Mouse (Mus musculus): Measurements from ENCODE around the gene Paip2b. TPM values are rescaled to one million over a fixed set of nuclear protein-coding genes. Genes with fewer than 3 reads are reported as not detected.
"Not testable (repeated sequence)": the region's sequence is repeated elsewhere in the genome, so short reads cannot be mapped to it uniquely, and the experiment has no call there.

The Paip2b gene
- polyA plus RNA-seq, 1 experiment from 2014 or later, result 27.5 TPM

DNA sequence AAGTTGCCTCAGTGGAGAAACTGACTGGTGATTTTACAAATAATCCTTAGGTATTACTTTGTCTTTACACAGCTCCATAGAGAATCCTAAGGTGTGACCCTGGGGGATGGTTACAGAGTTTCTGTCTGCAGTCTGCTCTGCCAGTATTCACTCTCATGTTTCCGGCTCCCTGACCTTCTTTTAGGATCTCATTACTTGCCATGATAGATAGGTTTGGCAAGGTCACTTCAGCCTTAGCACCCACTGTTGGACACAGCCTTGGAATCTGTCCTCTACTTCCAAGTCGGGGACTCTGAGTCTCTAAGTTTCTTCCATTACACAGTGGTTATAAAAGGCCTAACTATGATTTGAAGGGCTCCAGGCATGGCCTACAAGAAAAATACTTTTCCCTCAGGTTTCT is 17.9 kb upstream of the Paip2b start:
- H3K4me2 ChIP-seq (ENCODE audit: low read depth, low read length, severe bottlenecking), result no peak overlapping the region
- no peaks in the 10 kb centered on the region for H3K27me3 ChIP-seq (ENCODE audit: control insufficient read depth, insufficient read depth, low read length)
- no peak overlapping the region for H3K27ac ChIP-seq (ENCODE audit: low read depth, low read length)
- no peaks in the 10 kb centered on the region for H3K36me3 ChIP-seq (ENCODE audit: control insufficient read depth, insufficient read depth, low read length)
- no peaks in the 10 kb centered on the region for H3K4me1 ChIP-seq (replicated peaks; ENCODE audit: control insufficient read depth, insufficient read depth, low read length)
- no peak for DNase-seq (ENCODE audit: low spot score)
- ATAC-seq (replicated peaks; ENCODE audit: low FRiP score), result no peak
- H3K9ac ChIP-seq (ENCODE audit: low read length), result no peak overlapping the region
- WGBS, result 83% methylated on average over 2 of the region's 2 CpGs
- H3K9me3 ChIP-seq (ENCODE audit: control insufficient read depth, low read length), result no peaks in the 10 kb centered on the region
- H3K4me3 ChIP-seq (ENCODE audit: low read depth, low read length), result no peak overlapping the region

DNA sequence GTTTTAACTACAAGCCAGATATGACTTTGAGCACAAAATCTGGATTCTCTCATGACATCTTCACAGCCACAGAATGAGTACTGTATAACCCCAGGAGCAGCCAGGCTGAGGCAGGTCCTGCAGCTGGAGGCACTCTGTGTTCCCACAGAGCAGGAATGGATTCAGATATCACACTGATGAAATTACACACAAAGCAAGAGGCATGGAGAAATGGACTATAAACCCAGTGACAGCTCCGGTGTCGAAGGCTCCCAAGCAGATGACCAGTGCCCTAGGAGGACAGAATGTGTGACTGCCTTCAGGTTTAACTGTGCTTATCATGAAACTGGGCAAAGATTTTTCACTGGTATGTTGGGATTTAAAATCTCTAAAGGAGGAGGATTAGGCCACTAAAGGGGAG is 14.6 kb upstream of the Paip2b start:
- Histone ChIP-seq H3K27me3 (ENCODE audit: control insufficient read depth, insufficient read depth, low read length) (no peaks in the 10 kb centered on the region), H3K4me1 (replicated peaks; ENCODE audit: control insufficient read depth, insufficient read depth, low read length) (no peaks in the 10 kb centered on the region), H3K9me3 (ENCODE audit: control insufficient read depth, low read length) (no peaks in the 10 kb centered on the region), H3K4me3 (ENCODE audit: low read depth, low read length) (no peak overlapping the region), H3K27ac (ENCODE audit: low read depth, low read length) (no peak overlapping the region), H3K4me2 (ENCODE audit: low read depth, low read length, severe bottlenecking) (no peak overlapping the region), H3K9ac (ENCODE audit: low read length) (no peak overlapping the region), H3K36me3 (ENCODE audit: control insufficient read depth, insufficient read depth, low read length) (no peaks in the 10 kb centered on the region)
- DNase-seq (ENCODE audit: low spot score) (no peak), ATAC-seq (replicated peaks; ENCODE audit: low FRiP score) (no peak)
- 100% methylated on average over 2 of the region's 2 CpGs for WGBS

GRCm38 (mm10) chr6:83844913-83845312 is 13.4 kb upstream of the Paip2b start:
- Histone ChIP-seq H3K4me2 (ENCODE audit: low read depth, low read length, severe bottlenecking) (no peak overlapping the region), H3K9ac (ENCODE audit: low read length) (no peak overlapping the region), H3K27me3 (ENCODE audit: control insufficient read depth, insufficient read depth, low read length) (no peaks in the 10 kb centered on the region), H3K4me3 (ENCODE audit: low read depth, low read length) (no peak overlapping the region), H3K36me3 (ENCODE audit: control insufficient read depth, insufficient read depth, low read length) (no peaks in the 10 kb centered on the region), H3K9me3 (ENCODE audit: control insufficient read depth, low read length) (no peaks in the 10 kb centered on the region), H3K27ac (ENCODE audit: low read depth, low read length) (no peak overlapping the region), H3K4me1 (replicated peaks; ENCODE audit: control insufficient read depth, insufficient read depth, low read length) (no peaks in the 10 kb centered on the region)
- DNase-seq (ENCODE audit: low spot score), result no peak
- WGBS, result 92% methylated on average over 10 of the region's 10 CpGs
- no peak for ATAC-seq (replicated peaks; ENCODE audit: low FRiP score)

DNA sequence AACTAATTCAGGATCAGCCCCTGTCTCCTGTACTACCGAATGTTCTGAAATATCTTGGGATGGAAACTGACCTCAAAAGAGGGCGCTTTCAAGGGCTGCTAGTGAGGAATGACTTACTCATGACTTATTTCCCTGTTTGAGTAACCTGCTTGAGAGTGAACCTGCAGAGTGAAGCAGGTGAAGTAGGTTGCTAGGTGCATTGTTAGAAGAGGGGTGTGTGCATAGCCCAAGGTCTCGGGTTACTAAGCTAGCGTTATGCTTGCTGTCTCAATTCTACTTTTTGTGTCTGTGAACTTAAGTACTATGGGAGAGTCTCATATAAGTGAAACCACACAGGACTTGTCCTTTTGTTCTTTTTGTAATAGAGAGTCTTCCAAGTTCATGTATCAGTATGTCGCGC is 8.5 kb upstream of the Paip2b start:
- H3K9ac ChIP-seq (ENCODE audit: low read length), result no peak overlapping the region
- no peak for ATAC-seq (replicated peaks; ENCODE audit: low FRiP score)

DNA sequence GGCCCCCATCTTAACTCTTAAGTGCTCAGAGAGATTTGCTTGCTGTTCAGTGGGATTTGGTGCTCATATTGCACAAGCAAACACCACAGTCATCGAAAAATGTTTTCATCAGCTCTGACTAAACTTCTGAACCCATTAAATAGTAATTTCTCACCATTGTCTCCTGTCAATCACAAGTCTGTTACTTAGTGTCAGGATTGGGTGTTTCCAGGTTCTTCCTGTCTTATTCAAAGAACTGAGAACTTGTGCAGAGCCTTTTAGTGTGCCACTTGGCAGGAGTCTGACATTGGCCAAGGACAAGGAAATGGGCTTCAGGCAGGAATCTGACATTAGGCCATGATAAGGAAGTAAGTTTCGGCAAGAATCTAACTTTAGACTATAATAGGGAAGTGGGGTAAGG is 6.5 kb upstream of the Paip2b start:
- ATAC-seq (replicated peaks; ENCODE audit: low FRiP score) (no peak), DNase-seq (ENCODE audit: low spot score) (no peak)
- Histone ChIP-seq H3K27ac (ENCODE audit: low read depth, low read length) (no peak overlapping the region), H3K9me3 (ENCODE audit: control insufficient read depth, low read length) (no peaks in the 10 kb centered on the region), H3K27me3 (ENCODE audit: control insufficient read depth, insufficient read depth, low read length) (no peaks in the 10 kb centered on the region), H3K36me3 (ENCODE audit: control insufficient read depth, insufficient read depth, low read length) (no peaks in the 10 kb centered on the region), H3K4me1 (replicated peaks; ENCODE audit: control insufficient read depth, insufficient read depth, low read length) (no peaks in the 10 kb centered on the region), H3K4me3 (ENCODE audit: low read depth, low read length) (no peak overlapping the region), H3K9ac (ENCODE audit: low read length) (no peak overlapping the region), H3K4me2 (ENCODE audit: low read depth, low read length, severe bottlenecking) (no peak overlapping the region)
- 91% methylated on average over 2 of the region's 2 CpGs for WGBS

More for the DNA sequence above, 8.5 kb upstream of the Paip2b start:
- H3K4me3 ChIP-seq (ENCODE audit: low read depth, low read length), result no peak overlapping the region
- H3K27me3 ChIP-seq (ENCODE audit: control insufficient read depth, insufficient read depth, low read length), result no peaks in the 10 kb centered on the region
- DNase-seq (ENCODE audit: low spot score), result no peak
- H3K9me3 ChIP-seq (ENCODE audit: control insufficient read depth, low read length), result no peaks in the 10 kb centered on the region
- H3K27ac ChIP-seq (ENCODE audit: low read depth, low read length), result no peak overlapping the region
- H3K4me1 ChIP-seq (replicated peaks; ENCODE audit: control insufficient read depth, insufficient read depth, low read length), result no peaks in the 10 kb centered on the region
- WGBS, result 86% methylated on average over 6 of the region's 6 CpGs
- H3K4me2 ChIP-seq (ENCODE audit: low read depth, low read length, severe bottlenecking), result no peak overlapping the region
- H3K36me3 ChIP-seq (ENCODE audit: control insufficient read depth, insufficient read depth, low read length), result no peaks in the 10 kb centered on the region

DNA sequence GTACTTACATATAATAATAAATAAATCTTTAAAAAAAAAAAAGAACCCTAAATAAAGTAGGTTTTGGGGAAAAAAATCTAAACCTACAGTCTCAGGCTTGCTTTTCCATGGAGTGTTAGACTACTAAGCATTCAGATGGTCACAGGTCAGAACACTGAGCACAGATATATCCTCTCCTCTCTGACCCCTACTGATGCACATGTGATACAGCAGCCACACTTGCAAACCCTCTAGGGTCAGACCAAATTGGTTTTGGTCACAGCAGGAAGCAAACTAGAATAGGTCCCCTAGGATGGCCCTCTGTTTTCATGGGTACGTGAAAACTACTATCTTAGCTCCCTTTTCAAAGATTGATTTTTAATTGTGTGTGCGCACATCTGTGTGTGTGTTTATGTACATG is 5.3 kb upstream of the Paip2b start:
- Histone ChIP-seq H3K9ac (ENCODE audit: low read length) (no peak overlapping the region), H3K4me2 (ENCODE audit: low read depth, low read length, severe bottlenecking) (no peak overlapping the region), H3K27ac (ENCODE audit: low read depth, low read length) (no peak overlapping the region), H3K27me3 (ENCODE audit: control insufficient read depth, insufficient read depth, low read length) (no peaks in the 10 kb centered on the region), H3K9me3 (ENCODE audit: control insufficient read depth, low read length) (no peaks in the 10 kb centered on the region), H3K4me3 (ENCODE audit: low read depth, low read length) (no peak overlapping the region), H3K36me3 (ENCODE audit: control insufficient read depth, insufficient read depth, low read length) (no peaks in the 10 kb centered on the region), H3K4me1 (replicated peaks; ENCODE audit: control insufficient read depth, insufficient read depth, low read length) (no peaks in the 10 kb centered on the region; the same call in 1 of the 2 replicates)
- WGBS, result 90% methylated on average over 2 of the region's 2 CpGs
- no peak for ATAC-seq (replicated peaks; ENCODE audit: low FRiP score)
- DNase-seq (ENCODE audit: low spot score), result no peak

DNA sequence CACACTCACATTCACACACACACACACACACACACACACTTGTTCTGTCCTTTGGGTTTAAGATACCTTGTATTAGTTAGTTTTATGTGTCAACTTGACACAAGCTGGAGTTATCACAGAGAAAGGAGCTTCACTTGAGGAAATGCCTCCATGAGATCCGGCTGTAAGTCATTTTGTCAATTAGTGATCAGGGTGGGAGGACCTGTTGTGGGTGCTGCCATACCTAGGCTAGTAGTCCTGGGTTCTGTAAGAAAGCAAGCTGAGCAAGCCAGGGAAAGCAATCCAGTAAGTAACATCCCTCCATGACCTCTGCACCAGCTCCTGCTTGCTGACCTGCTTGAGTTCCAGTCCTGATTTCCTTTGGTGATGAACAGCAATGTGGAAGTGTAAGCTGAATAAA is 852 bp upstream of the Paip2b start:
- not testable (repeated sequence) for ATAC-seq (replicated peaks; ENCODE audit: low FRiP score); H3K36me3 ChIP-seq (ENCODE audit: control insufficient read depth, insufficient read depth, low read length); H3K4me1 ChIP-seq (replicated peaks; ENCODE audit: control insufficient read depth, insufficient read depth, low read length); DNase-seq (ENCODE audit: low spot score); H3K27ac ChIP-seq (ENCODE audit: low read depth, low read length); H3K9ac ChIP-seq (ENCODE audit: low read length); H3K27me3 ChIP-seq (ENCODE audit: control insufficient read depth, insufficient read depth, low read length); H3K9me3 ChIP-seq (ENCODE audit: control insufficient read depth, low read length)
- peak overlapping the region; percentile 49; the same call in 1 of the 2 replicates for H3K4me2 ChIP-seq (ENCODE audit: low read depth, low read length, severe bottlenecking)
- 56% methylated on average over 1 of the region's 1 CpGs for WGBS
- H3K4me3 ChIP-seq (ENCODE audit: low read depth, low read length), result peak overlapping the region; percentile 67; the same call in 1 of the 2 replicates

DNA sequence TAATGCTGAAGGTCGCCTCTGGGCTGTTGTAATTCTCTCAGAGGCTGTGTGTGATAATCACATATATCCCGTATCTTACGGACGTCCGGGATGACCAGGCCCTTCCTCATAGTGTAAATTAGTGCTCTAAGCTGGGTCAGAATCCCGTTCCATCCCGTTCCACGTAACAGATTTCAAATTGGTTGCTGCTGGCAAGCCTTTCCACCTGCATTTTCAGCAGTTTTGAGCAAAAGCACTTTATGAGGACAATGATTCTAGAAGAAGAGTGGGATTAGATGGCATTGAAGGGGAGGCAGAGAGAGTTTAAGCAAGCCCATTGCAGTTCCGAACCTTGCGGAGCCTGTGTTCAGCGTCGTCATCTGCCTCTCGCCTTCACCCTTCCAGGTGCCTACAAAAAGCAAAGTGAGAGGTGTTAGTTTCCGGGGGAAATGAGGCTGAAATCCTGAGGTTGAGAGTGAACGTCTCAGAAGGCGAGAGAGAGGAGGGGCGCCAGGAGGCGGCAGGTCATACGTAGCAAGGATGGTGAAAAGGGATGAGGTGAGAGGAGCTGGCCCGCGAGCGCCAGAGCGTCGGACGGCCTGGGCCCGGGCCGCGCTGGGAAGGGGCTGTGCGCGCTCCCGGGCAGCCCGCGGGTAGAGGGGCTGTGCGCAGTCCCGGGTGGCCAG is 468 bp downstream of the Paip2b start:
- WGBS, result 2% methylated on average over 32 of the region's 35 CpGs
- peak overlapping the region; percentile 67 for H3K4me3 ChIP-seq (ENCODE audit: low read depth, low read length)
- H3K36me3 ChIP-seq (ENCODE audit: control insufficient read depth, insufficient read depth, low read length), result no peaks in the 10 kb centered on the region
- H3K27ac ChIP-seq (ENCODE audit: low read depth, low read length), result 0 out of 2 replicates have a peak overlapping the region, but pooled peaks have one; percentile 59
- ATAC-seq (replicated peaks; ENCODE audit: low FRiP score) (no peak), DNase-seq (ENCODE audit: low spot score) (no peak)
- H3K27me3 ChIP-seq (ENCODE audit: control insufficient read depth, insufficient read depth, low read length), result no peaks in the 10 kb centered on the region
- no peaks in the 10 kb centered on the region for H3K9me3 ChIP-seq (ENCODE audit: control insufficient read depth, low read length)
- H3K4me2 ChIP-seq (ENCODE audit: low read depth, low read length, severe bottlenecking), result peak overlapping the region; percentile 57
- peaks cover 2% of the 10 kb centered on the region; the same call in 1 of the 2 replicates for H3K4me1 ChIP-seq (replicated peaks; ENCODE audit: control insufficient read depth, insufficient read depth, low read length)
- H3K9ac ChIP-seq (ENCODE audit: low read length), result peak overlapping the region; percentile 80

- 84% methylated on average over 2 of the region's 2 CpGs for WGBS
- Histone ChIP-seq H3K4me2 (ENCODE audit: low read depth, low read length, severe bottlenecking) (no peak overlapping the region), H3K36me3 (ENCODE audit: control insufficient read depth, insufficient read depth, low read length) (no peaks in the 10 kb centered on the region), H3K9me3 (ENCODE audit: control insufficient read depth, low read length) (no peaks in the 10 kb centered on the region), H3K27me3 (ENCODE audit: control insufficient read depth, insufficient read depth, low read length) (no peaks in the 10 kb centered on the region), H3K9ac (ENCODE audit: low read length) (no peak overlapping the region), H3K4me1 (replicated peaks; ENCODE audit: control insufficient read depth, insufficient read depth, low read length) (peaks cover 8% of the 10 kb centered on the region; the same call in 1 of the 2 replicates), H3K27ac (ENCODE audit: low read depth, low read length) (no peak overlapping the region), H3K4me3 (ENCODE audit: low read depth, low read length) (no peak overlapping the region)
- ATAC-seq (replicated peaks; ENCODE audit: low FRiP score), result no peak
- no peak for DNase-seq (ENCODE audit: low spot score)
Observed at GRCm38 (mm10) chr6:83821856-83822255, 9.7 kb downstream of the Paip2b start.
